Mouse (Mus musculus): ENCODE measurements at regions not wholly inside any gene's neighbourhood (a gene's known extent, or its start where the extent isn't known, plus 50 kb on each side); places are given as distances from the start of the nearest gene placed in this dataset.

DNA sequence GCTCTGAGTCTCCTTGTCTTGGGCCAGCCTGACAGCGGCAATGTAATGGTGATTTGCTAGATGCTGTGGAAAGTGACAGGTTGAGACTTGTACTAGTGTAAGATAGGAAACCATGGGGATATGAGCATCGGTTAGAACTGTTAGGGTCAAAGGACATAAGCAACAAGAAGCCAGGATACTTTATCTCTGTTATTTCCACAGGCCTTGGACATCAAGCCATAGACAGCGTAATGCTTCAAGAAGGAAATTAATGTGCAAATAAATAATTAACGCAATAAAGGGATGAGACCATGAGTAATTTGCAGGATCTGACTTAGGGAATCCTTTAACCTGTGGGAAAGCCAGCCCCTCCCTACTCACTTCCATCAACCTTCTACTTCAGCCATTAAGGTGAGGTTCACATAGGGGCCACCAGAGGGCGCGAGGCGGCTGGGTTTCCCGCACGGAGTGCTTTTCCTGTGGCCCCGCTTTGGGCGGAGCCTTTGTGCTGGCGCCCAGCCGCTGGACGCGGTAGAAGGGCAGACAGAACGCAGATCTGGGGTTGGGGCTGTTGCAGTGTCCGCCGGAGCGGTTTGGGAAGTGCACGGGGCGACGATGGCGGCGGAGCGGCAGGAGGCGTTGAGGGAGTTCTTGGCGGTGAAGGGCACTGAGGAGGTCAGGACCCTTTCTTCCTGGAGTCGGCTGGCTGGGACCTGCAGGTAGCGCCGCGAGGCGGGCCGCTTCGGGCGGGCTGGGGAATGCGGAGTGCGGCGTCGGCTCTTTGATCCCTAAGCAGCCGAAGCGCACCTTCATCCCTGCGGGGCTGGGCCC, 76.5 kb downstream of the Gm31371 start:
- TF ChIP-seq CTCF (IDR thresholded peaks at IDR 0.05; ENCODE audit: low read depth) (peak; percentile 70), EP300 (IDR thresholded peaks at IDR 0.05; ENCODE audit: low read depth) (no peak)
